Mouse (Mus musculus): Measurements from ENCODE around the gene Dpp7.

Gene Dpp7

DNA sequence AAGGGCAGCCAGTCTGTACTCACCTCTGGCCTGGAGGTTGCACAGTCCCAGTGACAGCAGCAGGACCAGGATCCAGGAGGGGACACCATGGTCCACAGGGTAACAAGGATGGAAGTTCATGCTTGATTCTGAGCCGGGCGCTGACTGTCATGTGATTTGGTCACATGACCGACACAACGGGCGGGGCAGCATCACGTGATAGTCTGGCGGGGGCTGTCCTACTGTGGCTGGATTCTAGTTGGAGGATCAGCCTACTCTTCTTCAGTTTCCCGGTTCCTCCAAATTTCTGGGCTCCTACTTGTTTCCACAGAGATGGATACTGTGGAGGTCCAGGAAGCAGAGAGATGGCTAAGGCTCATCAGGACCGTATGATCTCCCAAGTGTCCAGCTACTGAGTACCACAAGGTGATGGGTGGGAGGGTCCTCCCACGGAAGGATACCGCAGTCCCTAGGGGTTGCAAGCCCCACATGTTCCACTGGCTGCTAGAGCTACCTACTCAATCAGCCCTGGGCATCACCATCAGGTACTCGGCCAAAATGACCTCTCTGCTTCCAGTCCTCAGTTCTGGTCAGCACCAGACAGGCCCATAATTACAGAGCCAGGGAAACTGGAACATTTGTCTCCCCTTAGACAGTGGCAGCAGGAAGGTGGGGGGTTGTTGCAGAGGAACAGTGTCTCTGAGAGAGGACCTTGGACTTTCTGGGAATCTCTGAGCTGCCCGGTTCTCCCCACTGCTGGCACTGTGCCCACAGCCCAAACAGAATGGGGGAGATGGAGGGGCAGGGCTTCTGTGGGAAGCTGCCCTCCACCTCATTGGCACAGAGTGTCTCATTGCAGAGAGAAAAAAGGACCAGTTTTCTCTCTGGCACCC, at the start of gene Dpp7:
Gene Dpp7, minus strand, starts transcription at position 152 of the 872 bp plus-strand sequence.
- DNase-seq (ENCODE audit: low spot score in 2 of 2) = peak; percentile 81 to 88

DNA sequence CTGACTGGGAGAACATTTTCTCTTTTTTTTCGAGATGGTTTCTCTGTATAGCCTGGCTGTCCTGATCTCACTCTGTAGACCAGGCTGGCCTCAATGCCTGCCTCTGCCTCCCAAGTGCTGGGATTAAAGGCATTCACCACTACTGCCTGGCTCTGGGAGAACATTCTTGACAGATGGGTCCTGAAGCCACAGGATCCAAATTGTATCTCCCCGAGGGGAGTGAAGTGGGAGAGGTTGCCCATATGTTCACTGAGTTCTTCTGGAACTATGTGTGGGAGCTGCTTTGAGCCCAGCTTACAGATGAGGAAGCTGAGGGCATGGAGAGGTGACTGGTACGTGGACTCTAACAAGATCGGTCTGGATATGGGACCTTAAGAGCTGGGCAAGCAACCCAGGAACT, 47.8 kb upstream of the Dpp7 start:
- no peak for DNase-seq (ENCODE audit: low spot score in 2 of 2)

DNA sequence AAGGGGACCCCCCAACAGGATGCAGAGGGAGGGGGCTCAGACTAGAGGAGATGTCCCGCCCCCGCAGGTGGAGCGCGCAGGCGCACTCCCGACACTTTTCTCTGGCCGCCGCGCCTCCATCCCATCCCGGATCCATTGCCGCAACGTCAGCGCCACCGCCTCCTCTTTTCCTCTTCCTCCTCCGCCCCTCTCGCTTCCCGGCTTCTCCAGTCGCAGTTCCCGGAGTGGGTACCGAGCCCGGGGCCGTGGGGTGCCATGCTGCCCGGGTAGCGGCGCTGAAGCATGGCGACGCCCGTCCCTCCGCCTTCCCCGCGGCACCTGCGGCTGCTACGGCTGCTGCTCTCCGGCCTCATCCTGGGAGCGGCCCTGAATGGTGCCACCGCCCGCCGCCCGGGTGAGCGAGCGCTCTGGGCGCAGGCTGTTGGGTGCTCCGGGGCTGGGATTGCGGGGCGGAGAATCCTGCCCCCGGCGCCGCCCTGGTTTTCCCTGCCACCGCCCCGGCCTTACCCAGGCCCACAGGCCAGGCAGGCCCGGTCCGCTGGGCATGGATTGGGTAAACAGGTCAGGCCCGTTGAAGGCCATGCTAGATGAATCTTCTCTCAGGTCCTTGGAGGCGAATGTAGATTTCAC, 46.9 kb upstream of the Dpp7 start:
- DNase-seq (ENCODE audit: low spot score in 2 of 2) = peak; percentile 91 to 94

DNA sequence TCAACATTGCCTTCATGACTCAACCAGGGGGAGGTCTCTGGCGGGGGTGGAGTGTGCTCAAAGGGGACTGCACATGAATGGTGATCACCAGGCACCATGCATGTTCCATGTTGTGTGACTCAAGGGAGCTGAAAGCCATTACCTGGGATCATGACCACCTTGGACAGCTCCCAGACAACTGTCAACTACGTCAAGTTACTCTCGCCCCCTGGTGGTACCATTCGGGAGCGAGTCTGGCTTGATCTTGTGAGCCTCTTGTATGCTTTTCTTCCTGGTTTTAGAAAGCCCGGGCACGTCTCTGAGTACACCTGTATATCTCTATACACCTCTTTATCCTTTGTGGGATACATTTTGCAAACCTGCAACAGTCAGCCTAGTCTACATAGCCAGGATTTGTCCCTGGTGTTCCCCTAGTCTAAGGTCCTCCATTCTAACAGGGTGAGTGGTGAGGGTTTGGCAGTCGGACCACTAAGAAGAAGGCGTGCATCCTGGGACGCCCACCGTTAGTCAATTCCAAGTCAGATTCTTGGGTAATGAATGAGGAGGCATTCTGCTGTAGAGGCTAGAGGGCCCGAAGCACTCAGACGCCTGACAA, 46.3 kb upstream of the Dpp7 start:
- DNase-seq (ENCODE audit: low spot score in 2 of 2) = peak; percentile 56 to 73

DNA sequence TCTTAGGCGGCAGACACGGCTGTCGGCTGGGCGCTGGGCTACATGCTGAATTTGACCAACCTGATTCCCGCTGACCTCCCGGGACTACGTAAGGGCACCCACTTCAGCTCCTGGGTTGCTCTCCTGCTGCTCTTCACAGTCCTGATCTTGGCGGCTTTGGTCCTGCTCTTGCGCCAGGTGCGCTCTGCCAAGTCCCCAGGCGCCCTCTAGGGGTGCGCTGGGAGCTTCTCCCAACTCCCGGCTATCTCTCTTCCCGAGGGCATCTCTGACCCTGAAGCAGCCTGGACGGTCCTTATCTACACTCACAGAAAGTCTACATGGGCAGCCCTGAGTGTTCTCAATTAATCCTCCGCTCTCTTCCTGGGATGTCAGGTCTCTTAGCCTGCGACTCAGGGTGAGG, 44.6 kb upstream of the Dpp7 start:
- DNase-seq (ENCODE audit: low spot score in 2 of 2) = peak in 1 of 2 experiments; percentile 59

DNA sequence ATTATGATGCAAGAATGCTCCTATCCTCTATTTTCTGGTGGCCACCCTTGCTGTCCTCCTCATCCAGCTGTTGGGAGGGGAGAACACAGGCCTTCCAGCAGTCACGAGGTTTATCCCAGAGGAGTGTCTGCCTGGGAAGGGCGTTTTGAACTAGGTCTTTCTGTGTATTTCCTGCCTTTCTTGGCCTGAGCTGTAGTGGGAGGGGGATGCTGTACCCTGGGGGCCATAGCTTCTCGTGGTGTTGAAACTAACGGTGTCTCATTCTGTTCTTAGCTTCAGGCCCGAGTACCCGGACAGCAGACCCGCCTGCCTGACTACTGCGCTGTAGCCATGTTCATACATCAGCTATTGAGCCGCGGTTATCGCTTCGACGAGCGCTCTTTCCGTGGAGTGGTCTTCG, 44.1 kb upstream of the Dpp7 start:
- DNase-seq (ENCODE audit: low spot score in 2 of 2) = no peak

DNA sequence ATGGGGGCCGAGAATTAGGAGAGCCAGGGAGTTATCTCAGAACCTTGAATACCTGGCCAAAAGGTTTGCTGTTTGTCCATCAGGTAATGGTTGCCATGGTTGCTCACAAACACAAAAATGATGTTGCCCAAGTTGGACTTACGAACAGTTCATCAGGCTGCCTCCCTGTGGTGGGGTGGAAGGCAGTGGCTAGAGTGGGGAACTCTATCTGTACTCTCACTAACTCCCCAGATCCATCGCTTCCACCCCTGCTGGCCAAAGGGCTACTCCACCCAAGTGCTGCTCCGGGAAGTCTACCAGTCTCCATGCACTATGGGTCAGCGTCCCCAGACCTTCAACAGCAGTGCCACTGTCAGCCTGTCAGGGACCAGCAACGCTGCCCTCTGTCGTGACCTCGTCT, 42.9 kb upstream of the Dpp7 start, which contains the start of gene Npdc1:
Gene Npdc1, plus strand, starts transcription at position 301 of the 400 bp plus-strand sequence.
- DNase-seq (ENCODE audit: low spot score in 2 of 2) = no peak

DNA sequence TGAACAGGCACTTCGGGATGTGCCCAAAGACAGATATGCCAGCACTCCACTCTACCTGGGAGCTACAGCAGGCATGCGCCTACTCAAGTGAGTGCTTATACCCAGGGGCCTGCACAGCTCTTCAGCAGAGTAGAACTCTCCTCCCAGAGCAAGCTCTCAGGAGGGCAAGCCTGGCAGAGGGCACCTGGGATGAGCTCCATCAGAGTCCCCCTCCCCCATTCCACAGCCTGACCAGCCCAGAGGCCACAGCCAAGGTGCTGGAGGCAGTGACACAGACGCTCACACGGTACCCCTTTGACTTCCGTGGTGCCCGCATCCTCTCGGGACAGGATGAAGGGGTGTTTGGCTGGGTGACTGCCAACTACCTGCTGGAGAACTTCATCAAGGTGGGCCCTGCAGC, 41.9 kb upstream of the Dpp7 start:
- no peak for DNase-seq (ENCODE audit: low spot score in 2 of 2)

DNA sequence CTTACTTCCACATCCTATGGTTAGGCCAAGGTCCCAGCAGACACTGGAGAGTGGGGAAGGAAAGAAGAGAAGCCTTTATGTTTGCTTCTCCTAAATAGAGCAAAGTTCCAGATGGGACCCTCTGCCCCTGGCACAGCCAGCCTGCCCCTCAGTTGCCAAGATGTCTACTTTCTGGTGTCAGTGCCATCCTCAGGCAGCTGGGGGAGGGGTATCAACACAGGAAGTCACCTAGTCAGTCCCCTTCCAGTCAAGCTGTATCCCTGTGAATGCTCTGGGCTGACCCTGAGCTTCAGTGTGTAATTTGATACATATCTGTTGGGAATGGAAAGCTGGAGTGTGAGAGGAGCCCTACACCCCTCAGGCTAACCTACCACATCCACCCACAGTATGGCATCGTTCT, 40.9 kb upstream of the Dpp7 start:
- DNase-seq (ENCODE audit: low spot score in 2 of 2) = no peak

DNA sequence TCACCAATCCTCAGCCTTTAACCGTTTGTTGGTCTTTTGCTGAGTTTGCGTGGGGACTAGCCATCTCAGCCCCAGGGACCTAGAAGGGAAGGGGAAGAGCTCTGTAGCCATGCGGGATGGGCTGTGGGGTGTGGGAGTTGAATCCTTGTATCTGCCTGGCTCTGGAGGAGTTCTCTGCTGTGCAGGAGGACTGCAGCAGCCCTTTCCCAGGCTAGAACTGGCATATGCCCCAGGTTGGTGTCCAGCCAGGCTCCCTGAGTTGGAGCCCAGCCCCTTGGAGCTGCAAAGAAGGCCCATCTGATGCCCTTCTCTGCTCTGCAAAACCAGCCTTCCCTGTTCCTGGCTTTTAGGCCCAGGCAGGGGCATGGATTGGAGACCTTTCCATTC, 40.4 kb upstream of the Dpp7 start:
- no peak for DNase-seq (ENCODE audit: low spot score in 2 of 2)

DNA sequence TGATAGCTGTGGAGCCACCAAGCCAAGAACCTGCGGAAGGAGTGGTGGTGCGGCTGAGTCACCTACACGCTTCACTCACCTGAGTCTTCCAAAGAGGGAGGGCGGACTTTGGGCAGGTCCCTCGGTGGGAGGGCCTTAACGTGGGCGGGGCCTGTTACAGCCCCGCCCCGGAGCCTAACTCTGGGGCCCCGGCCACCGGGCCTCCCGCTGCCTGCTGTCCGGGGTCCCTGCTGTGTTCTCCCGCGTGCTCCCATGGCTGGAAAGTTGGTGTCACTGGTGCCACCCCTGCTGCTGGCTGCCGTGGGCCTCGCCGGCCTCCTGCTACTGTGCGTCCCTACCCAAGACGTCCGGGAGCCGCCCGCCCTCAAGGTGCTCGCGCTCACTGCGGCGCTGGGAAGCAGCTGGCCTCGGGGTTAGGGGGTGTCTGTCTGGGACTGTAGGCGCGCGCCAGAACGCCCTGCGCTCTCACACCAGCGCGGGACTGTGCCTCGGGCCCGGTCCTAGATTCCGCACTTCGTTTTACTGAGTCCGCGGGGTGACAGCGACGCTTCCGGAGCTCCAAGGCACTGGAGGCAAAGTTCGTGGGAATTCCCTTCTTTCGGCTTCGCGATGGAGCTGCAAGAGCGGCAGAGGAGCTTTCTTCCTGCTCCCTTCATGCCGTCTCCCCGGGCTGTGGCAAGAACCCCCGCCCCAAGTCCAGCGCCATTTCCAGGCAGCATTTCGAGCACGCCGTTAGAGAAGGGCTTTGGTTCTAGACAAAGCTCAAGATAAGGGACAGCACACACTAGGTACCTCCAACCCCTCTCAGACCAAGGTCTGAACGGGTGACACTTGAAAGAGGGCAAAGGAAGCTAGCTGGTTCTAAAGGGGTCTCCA, 39.8 kb upstream of the Dpp7 start, which contains the start of gene Entpd2:
Gene Entpd2, plus strand, starts transcription at position 154 of the 876 bp plus-strand sequence.
- no peak for DNase-seq (ENCODE audit: low spot score in 2 of 2)

DNA sequence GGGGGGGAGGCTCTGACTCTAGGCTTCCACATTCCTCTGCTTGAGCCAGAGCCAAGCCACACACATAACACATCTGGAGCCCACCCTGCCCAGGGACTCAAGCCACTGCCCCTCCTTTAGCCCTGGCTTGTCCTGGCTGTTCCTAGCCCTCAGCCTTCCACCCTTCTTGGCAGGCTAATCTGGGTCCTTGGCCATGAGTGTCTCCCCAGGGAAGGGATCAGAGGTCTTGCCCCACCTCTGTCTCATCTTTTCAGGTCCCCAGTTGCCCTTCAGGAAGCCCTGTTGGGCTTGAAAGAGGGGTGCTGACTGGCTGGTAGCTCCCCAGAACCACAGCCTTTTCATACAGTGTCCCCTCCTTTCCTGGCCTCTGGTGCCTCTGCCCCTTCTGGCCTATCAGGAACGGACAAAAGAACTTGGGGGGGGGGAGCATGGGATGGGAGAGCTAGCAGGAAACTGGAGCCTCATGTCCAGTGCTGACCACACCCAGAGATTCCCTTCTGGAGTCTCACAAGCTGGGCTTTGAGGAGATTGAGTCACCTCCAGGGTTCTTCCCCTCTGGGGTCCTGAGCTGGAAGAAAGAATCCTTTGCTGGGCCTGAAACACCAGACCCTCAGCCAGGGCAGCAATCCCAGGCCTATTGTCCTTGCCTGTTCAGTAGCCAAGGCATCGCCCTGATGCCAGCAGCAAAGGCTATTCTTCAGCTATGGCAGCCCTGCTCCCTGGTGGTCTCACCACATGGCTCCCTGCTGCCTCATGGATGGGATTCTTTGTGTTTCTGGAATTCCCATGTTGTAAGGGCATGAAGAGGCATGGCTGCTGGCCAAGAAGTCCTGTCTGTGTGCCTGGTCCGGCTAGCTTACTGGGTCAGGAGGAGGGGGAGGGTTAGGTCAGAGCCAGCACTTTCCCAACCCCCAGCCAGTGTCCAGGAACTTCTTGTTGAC, 38.4 kb upstream of the Dpp7 start:
- DNase-seq (ENCODE audit: low spot score in 2 of 2) = peak in 1 of 2 experiments; percentile 43

DNA sequence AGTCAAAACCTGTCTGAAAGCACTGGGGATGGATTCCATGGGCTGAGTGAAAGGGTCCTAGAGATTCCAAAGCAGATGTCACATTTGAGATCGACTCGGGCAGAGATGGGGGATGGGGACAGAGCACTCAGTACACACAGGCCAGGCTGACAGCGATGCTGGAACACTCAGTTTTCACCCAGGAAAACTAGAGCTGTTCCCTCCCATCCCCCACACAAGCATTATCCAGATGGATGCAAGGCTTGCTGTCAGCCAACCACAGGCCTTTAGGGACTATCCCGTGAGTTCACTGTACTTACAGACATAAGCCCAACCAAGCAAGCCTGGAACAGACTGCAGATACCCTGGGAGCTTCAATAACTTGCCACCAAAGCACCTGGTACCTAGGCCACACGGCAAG, 35.1 kb upstream of the Dpp7 start:
- no peak for DNase-seq (ENCODE audit: low spot score in 2 of 2)

DNA sequence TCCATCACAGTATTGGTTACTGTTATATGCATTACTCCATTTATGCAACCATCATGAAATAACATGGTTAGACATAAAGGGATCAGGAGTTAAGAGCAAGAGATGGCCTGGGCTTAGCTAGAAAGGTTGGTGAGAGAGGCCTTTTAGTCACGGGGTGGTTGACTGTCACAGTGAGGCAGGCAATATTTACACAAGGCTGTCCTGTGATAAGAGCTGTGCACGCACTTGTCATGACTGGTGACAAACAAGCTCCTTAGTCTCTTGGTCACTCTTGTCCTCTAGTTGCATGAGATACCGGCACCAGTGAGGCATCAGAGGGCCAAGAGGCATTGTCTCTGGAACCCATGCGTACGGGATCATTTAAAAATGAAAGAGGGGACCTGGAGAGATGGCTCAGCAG, 28.3 kb upstream of the Dpp7 start:
- DNase-seq (ENCODE audit: low spot score in 2 of 2) = no peak

DNA sequence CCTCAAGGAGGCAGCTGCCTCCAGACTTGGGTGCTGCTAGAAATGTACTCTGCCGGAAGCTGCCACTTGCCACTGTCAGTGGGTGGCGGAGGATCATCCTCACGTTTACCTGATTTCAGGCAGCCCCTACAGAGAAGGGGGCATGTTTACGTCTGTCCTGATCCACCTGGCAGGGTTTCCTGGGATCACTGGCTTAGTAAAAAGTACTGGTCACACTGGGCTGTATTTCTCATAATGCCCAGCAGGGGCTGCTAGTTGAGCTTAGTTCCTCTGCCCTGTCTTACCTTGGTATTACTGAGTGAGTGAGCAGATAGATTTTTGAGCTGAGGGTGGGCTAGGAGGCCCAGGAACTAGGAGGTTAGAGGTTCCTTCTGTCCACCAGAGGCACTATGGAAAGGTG, 20.4 kb upstream of the Dpp7 start:
- peak in 1 of 2 experiments; percentile 71 for DNase-seq (ENCODE audit: low spot score in 2 of 2)

DNA sequence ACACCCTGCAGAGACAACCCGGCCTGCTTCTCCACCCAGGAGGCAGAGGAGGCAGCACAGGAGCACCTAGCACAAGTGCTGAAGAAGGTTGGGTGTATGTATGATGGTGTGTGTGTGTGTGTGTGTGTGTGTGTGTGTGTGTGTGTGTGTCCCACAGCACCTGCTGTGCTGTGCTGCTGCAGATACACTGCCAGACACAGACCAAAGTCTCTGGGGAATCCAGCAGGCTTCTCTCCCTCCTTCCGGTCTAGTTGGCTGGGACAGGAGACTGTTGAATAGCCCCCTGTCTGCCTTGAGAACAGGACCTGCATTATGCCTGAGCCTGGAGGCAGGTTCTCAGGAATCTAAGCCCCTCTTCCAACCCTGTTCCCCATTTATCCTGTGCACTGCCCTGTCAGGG, 17.3 kb upstream of the Dpp7 start:
- DNase-seq (ENCODE audit: low spot score in 2 of 2) = no peak

DNA sequence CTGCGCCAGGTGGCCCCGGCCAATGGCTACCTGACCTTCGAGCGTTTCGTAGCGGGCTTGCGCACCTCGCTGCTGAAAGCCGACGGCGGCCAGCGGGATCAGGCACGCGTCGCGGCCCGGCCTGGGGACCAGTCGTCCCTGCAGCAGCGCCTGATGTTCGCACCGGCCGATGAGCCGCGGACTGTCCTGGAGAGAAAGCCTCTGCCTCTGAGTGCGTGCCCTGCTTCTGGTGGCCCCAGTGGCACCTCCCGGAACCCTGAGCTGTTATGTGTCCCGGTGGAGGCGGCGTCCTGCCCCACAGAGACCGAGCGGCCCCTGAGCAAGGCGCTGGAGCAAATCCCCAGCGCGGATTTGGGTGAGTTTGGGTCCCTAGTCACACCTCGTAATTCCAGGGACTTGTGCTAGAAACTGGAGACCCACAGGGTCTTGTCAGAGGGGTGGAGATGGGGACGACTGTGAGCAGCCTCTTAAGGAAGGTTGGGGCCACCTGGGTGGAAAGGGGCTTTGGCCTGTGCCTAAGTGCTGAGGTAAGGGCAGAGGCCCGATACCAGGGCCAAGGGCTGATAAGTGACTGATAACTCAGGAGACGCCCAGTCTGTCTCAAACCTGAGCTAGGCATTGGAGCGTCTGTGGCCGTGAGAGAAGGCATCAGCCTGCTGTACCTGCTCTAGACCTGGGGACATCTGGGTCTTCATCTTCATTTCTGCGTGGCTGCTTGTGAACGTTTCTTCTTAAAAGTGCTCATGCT, 16.7 kb upstream of the Dpp7 start:
- no peak for DNase-seq (ENCODE audit: low spot score in 2 of 2)

DNA sequence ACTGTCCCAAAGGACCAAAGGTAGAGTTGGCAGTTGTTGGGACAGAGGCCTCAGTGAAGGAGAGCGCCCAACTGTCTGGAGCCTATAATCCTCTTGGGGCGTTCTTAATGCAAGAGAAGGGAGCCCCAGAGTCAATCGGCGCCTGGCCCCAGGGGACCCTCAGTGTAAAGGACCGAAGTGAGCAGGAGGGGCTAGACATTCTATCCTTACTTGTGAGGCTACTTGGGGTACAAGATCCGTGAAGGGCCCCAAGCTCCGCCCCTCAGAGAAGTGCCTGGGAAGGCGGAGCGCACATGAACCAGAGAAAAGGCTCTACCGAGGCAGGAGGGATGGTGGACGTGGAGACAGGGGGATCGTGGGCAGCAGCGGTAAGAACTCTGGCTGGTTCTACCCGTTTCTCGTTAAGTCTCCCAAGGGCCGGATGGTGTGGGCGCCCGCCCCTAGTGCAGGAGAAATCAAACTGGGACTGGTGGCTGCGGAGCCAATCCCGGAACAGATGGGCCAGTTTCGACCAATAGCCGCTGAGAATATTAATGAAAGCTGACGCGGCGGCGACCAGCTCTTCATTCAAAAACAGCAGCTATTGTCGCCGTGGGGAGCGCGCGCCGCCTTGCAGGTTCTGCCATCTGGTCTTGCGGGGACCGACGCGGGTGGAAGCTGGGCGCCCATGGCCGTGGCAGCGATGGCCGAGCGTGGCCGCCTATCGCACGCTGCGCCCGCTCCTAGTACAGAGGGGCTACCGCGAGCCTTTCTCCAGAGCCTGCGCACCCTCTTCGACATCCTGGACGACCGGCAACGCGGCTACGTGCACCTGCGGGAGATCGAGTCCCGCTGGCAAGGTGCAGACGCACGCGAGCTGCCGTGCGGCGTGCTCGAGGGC, 15.8 kb upstream of the Dpp7 start, which contains the start of gene Sapcd2:
Gene Sapcd2, plus strand, starts transcription at position 558 of the 880 bp plus-strand sequence.
- peak; percentile 88 to 92 for DNase-seq (ENCODE audit: low spot score in 2 of 2)

DNA sequence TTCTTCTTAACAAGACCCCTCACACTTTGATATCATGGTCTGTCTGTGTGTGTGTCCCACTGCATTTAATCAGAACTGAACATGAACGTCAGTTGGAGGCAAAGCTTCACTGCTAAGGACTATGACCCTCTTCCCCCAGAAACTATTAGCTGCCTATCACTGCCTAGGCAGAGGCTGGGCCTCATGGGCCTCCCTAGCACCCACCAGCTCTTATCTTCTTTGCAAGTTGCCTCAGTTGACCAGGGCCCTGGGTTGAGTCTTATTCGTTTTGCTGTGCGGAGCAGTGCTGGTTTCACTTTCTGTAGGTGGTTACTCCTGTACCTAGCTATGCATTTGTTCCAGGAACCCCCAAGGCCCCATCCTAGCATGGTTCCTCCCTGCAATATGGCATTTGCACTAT, 13.8 kb upstream of the Dpp7 start:
- DNase-seq (ENCODE audit: low spot score in 2 of 2) = no peak
